Mouse (Mus musculus) forebrain, postnatal 0 days (tissue): ENCODE results near the gene Sox9. TPM values are rescaled to one million over a fixed set of nuclear protein-coding genes. Genes with fewer than 3 reads are reported as not detected.

ENCODE experiments used
- ATAC-seq: fragments of 200-750 bp; cut with Nextera tagmentation; 2 replicates; pipeline ENCODE4 v1.8.0; 2017; ENCODE audit warnings: mild to moderate bottlenecking, moderate library complexity
- DNase-seq: peaks from one replicate; pipeline ENCODE4 v3.0.0-alpha.2; 2015
- H3K27ac ChIP-seq: fragments of 300-500 bp; sonication (generic); 2 replicates; pipeline ENCODE4 v1.5.1; 2014; ENCODE audit warnings: low read depth, mild to moderate bottlenecking, antibody characterized with exemption, low read length, moderate library complexity, mixed read lengths
- H3K27me3 ChIP-seq: fragments of 300-500 bp; sonication (generic); 2 replicates; pipeline ENCODE4 v1.6.1; 2014; ENCODE audit warnings: mild to moderate bottlenecking, low read length, mixed read lengths; ENCODE audit not compliant: insufficient read depth
- H3K36me3 ChIP-seq: fragments of 300-500 bp; sonication (generic); 2 replicates; pipeline ENCODE4 v1.6.1; 2014; ENCODE audit warnings: mild to moderate bottlenecking, moderate library complexity; ENCODE audit not compliant: insufficient read depth
- H3K4me1 ChIP-seq: fragments of 300-500 bp; sonication (generic); 2 replicates; pipeline ENCODE4 v1.6.1; 2014; ENCODE audit warnings: antibody characterized with exemption; ENCODE audit not compliant: insufficient read depth
- H3K4me2 ChIP-seq: fragments of 300-500 bp; sonication (generic); 2 replicates; pipeline ENCODE4 v1.6.1; 2014; ENCODE audit warnings: low read depth, mild to moderate bottlenecking, moderate library complexity
- H3K4me3 ChIP-seq: fragments of 300-500 bp; sonication (generic); 2 replicates; pipeline ENCODE4 v1.5.1; 2014; ENCODE audit warnings: low read depth, low read length, mixed read lengths
- H3K9ac ChIP-seq: fragments of 300-500 bp; sonication (generic); 2 replicates; pipeline ENCODE4 v1.6.1; 2014; ENCODE audit warnings: mild to moderate bottlenecking
- H3K9me3 ChIP-seq: fragments of 300-500 bp; sonication (generic); 2 replicates; pipeline ENCODE4 v1.6.1; 2016; ENCODE audit warnings: low read length
- CTCF ChIP-seq: sonication (generic); IDR thresholded peaks from 2 replicates; pipeline ENCODE4 v1.5.1; 2016; ENCODE audit warnings: antibody characterized with exemption, control low read depth, low read depth
- WGBS: fragments of 180-500 bp; shearing (Covaris S2); extraction: QIAGEN DNeasy Blood & Tissue Kit; methylation state at CpG from one replicate; pipeline ENCODE4 v1.1.7; 2014; 5-methylcytosine and 5-hydroxymethylcytosine counted together
- polyA plus RNA-seq: library from polyadenylated mRNA; unstranded; fragments of >200 nt; fragmentation: Nextera tagmentation; extraction: Ambion mirVana; gene quantifications from 2 replicates; pipeline ENCODE4 v1.2.1, GENCODE M21; 2015
- total RNA-seq: library from RNA; depleted of rRNA; stranded (reverse); fragments of >200 nt; gene quantifications from 2 replicates; pipeline ENCODE4 v1.2.3, GENCODE M21; 2014

The Sox9 gene
- total and polyA plus RNA-seq, 2 experiments from 2014 or later = 6.1 to 46.6 TPM

- no peak overlapping the region for H3K27ac ChIP-seq
- ATAC-seq = no peak
- no peaks in the 10 kb centered on the region for H3K36me3 ChIP-seq
- no peaks in the 10 kb centered on the region for H3K9me3 ChIP-seq
- 93% methylated on average over 9 of the region's 9 CpGs for WGBS
- TF ChIP-seq CTCF = no peak
- H3K4me3 ChIP-seq = no peak overlapping the region
- H3K4me2 ChIP-seq = no peak overlapping the region
- H3K27me3 ChIP-seq = no peaks in the 10 kb centered on the region
- no peaks in the 10 kb centered on the region; the same call in 1 of the 2 replicates for H3K4me1 ChIP-seq
- DNase-seq = no peak
- H3K9ac ChIP-seq = no peak overlapping the region
These were observed 46.7 kb downstream of the Sox9 start for GRCm38 (mm10) chr11:112828553-112829287.

GRCm38 (mm10) chr11:112834245-112835005 lies 52.4 kb downstream of the Sox9 start:
- H3K4me1 ChIP-seq = no peaks in the 10 kb centered on the region; the same call in 1 of the 2 replicates
- WGBS = 58% methylated on average over 11 of the region's 11 CpGs
- no peak for TF ChIP-seq CTCF
- no peak overlapping the region for H3K9ac ChIP-seq
- ATAC-seq (no peak), DNase-seq (no peak)
- no peak overlapping the region for H3K27ac ChIP-seq
- H3K4me2 ChIP-seq = no peak overlapping the region
- H3K9me3 ChIP-seq = no peaks in the 10 kb centered on the region
- H3K4me3 ChIP-seq = no peak overlapping the region
- no peaks in the 10 kb centered on the region for H3K27me3 ChIP-seq
- H3K36me3 ChIP-seq = no peaks in the 10 kb centered on the region

GRCm38 (mm10) chr11:112835468-112836092 lies 53.6 kb downstream of the Sox9 start:
- Histone ChIP-seq H3K4me1 (peaks cover 6% of the 10 kb centered on the region; the same call in 1 of the 2 replicates), H3K36me3 (no peaks in the 10 kb centered on the region), H3K4me2 (no peak overlapping the region), H3K27me3 (no peaks in the 10 kb centered on the region), H3K9me3 (no peaks in the 10 kb centered on the region), H3K4me3 (no peak overlapping the region), H3K9ac (no peak overlapping the region), H3K27ac (no peak overlapping the region)
- 59% methylated on average over 7 of the region's 7 CpGs for WGBS
- ATAC-seq (no peak), DNase-seq (no peak)
- TF ChIP-seq CTCF = no peak
